In genomic region chr10:80388731-80389130, GRCm38 (mm10) we compare ENCODE assay signal across 9 mouse cellular contexts. TPM values are rescaled to one million over a fixed set of nuclear protein-coding genes. Genes with fewer than 3 reads are reported as not detected.
DNase-seq lines count a peak whose midpoint lies in the region; ATAC-seq and TF ChIP-seq lines count a peak whose summit lies in the region.
"Had no signal": no experiment of that assay in that cellular context is flagged by ENCODE, and none has a peak within 500 bp of the region (broad histone marks: within the 10 kb centered on the region; RNA-seq: fewer than 3 reads in every experiment).

No protein-coding gene starts in this region.

- H3K4me2 ChIP-seq in intestine, embryonic 14.5 days (ENCODE audit: low read length), result no peak overlapping the region; the same call in 1 of the 2 replicates
- no peak overlapping the region for H3K4me2 ChIP-seq in intestine, embryonic 16.5 days (ENCODE audit: low read depth, low read length)
- H3K4me2 ChIP-seq in stomach, embryonic 15.5 days, result peak overlapping the region; percentile 88; the same call in 1 of the 2 replicates
- H3K4me2 ChIP-seq in stomach, postnatal 0 days (replicated peaks; ENCODE audit: low read depth), result no peak overlapping the region
- H3K4me2 ChIP-seq in stomach, embryonic 16.5 days (ENCODE audit: low read depth, low read length), result no peak overlapping the region

- no peak for TF ChIP-seq EP300 in stomach, postnatal 0 days (optimal IDR thresholded peaks at IDR 0.05)

- H3K4me1 ChIP-seq in intestine, embryonic 14.5 days (replicated peaks; ENCODE audit: control insufficient read depth, insufficient read depth, low read length), result peaks cover 28% of the 10 kb centered on the region
- H3K4me1 ChIP-seq in intestine, embryonic 16.5 days (ENCODE audit: control insufficient read depth, insufficient read depth, low read length), result peaks cover 38% of the 10 kb centered on the region
- peaks cover 31% of the 10 kb centered on the region for H3K4me1 ChIP-seq in stomach, embryonic 15.5 days
- peaks cover 12% of the 10 kb centered on the region; the same call in 1 of the 2 replicates for H3K4me1 ChIP-seq in stomach, postnatal 0 days (replicated peaks; ENCODE audit: control insufficient read depth, insufficient read depth)
- H3K4me1 ChIP-seq in stomach, embryonic 16.5 days (ENCODE audit: control insufficient read depth, insufficient read depth, low read length), result peaks cover 25% of the 10 kb centered on the region

- no peak for ATAC-seq in cerebellum, adult (ENCODE audit: insufficient number of reproducible peaks, low FRiP score, low TSS enrichment)
- ATAC-seq in intestine, embryonic 14.5 days (replicated peaks; ENCODE audit: low FRiP score, low TSS enrichment, low read depth), result no peak
- no peak for ATAC-seq in intestine, embryonic 16.5 days
- ATAC-seq in stomach, embryonic 15.5 days (ENCODE audit: insufficient read depth, low FRiP score, low read depth), result no peak
- ATAC-seq in stomach, postnatal 0 days (ENCODE audit: low FRiP score, low TSS enrichment), result no peak
- ATAC-seq in stomach, embryonic 16.5 days (ENCODE audit: insufficient read depth, low FRiP score), result no peak

- H3K4me3 ChIP-seq in intestine, embryonic 14.5 days (ENCODE audit: low read depth, low read length), result no peak overlapping the region; the same call in 1 of the 2 replicates
- H3K4me3 ChIP-seq in intestine, embryonic 16.5 days (ENCODE audit: low read length), result no peak overlapping the region; the same call in 1 of the 2 replicates
- H3K4me3 ChIP-seq in stomach, embryonic 15.5 days (replicated peaks), result 0 out of 2 replicates have a peak overlapping the region, but pooled peaks have one; percentile 87
- no peak overlapping the region for H3K4me3 ChIP-seq in stomach, postnatal 0 days (ENCODE audit: low read depth, low read length)
- H3K4me3 ChIP-seq in stomach, embryonic 16.5 days (replicated peaks; ENCODE audit: low read length), result no peak overlapping the region

- peak; percentile 67 for DNase-seq in cerebellum, adult 9-11 months
- DNase-seq in intestine, embryonic 14.5 days (ENCODE audit: low spot score), result no peak
- DNase-seq in stomach, postnatal 0 days (ENCODE audit: low spot score), result no peak
- DNase-seq in cerebellum, postnatal 36 days, result no peak
- DNase-seq: cerebellum, postnatal 10 days had no signal

- no peaks in the 10 kb centered on the region for H3K27me3 ChIP-seq in intestine, embryonic 14.5 days (replicated peaks; ENCODE audit: control insufficient read depth, insufficient read depth, low read length)
- no peaks in the 10 kb centered on the region for H3K27me3 ChIP-seq in intestine, embryonic 16.5 days (replicated peaks; ENCODE audit: control insufficient read depth, insufficient read depth, low read length)
- no peaks in the 10 kb centered on the region for H3K27me3 ChIP-seq in stomach, embryonic 15.5 days (replicated peaks)
- no peaks in the 10 kb centered on the region for H3K27me3 ChIP-seq in stomach, postnatal 0 days (ENCODE audit: control insufficient read depth, insufficient read depth, low read length)
- H3K27me3 ChIP-seq in stomach, embryonic 16.5 days (ENCODE audit: control insufficient read depth, insufficient read depth, low read length), result no peaks in the 10 kb centered on the region

- H3K36me3 ChIP-seq in intestine, embryonic 14.5 days (ENCODE audit: control insufficient read depth, insufficient read depth, low read length), result peaks cover 39% of the 10 kb centered on the region
- peaks cover 21% of the 10 kb centered on the region for H3K36me3 ChIP-seq in intestine, embryonic 16.5 days (ENCODE audit: control insufficient read depth, insufficient read depth, low read length)
- peaks cover 25% of the 10 kb centered on the region for H3K36me3 ChIP-seq in stomach, embryonic 15.5 days
- peaks cover 11% of the 10 kb centered on the region for H3K36me3 ChIP-seq in stomach, postnatal 0 days (ENCODE audit: control insufficient read depth, insufficient read depth, low read length)
- H3K36me3 ChIP-seq in stomach, embryonic 16.5 days (ENCODE audit: control insufficient read depth, insufficient read depth, low read length), result peaks cover 19% of the 10 kb centered on the region

- H3K27ac ChIP-seq in intestine, embryonic 14.5 days (ENCODE audit: low read depth), result peak overlapping the region; percentile 34
- no peak overlapping the region; the same call in 1 of the 2 replicates for H3K27ac ChIP-seq in intestine, embryonic 16.5 days (ENCODE audit: low read length)
- peak overlapping the region; percentile 7; the same call in 1 of the 2 replicates for H3K27ac ChIP-seq in stomach, embryonic 15.5 days
- H3K27ac ChIP-seq in stomach, postnatal 0 days (replicated peaks), result no peak overlapping the region
- H3K27ac ChIP-seq in stomach, embryonic 16.5 days (ENCODE audit: low read length), result no peak overlapping the region

- 21% methylated on average over 2 of the region's 2 CpGs for WGBS in intestine, embryonic 14.5 days
- WGBS in intestine, embryonic 16.5 days, result 16% methylated on average over 2 of the region's 2 CpGs
- 25% methylated on average over 2 of the region's 2 CpGs for WGBS in stomach, embryonic 15.5 days
- WGBS in stomach, postnatal 0 days, result 29% methylated on average over 2 of the region's 2 CpGs
- WGBS in stomach, embryonic 16.5 days, result 29% methylated on average over 2 of the region's 2 CpGs

- no peak overlapping the region; the same call in 1 of the 2 replicates for H3K9ac ChIP-seq in intestine, embryonic 14.5 days (ENCODE audit: low read length)
- no peak overlapping the region for H3K9ac ChIP-seq in intestine, embryonic 16.5 days (ENCODE audit: low read depth, low read length)
- no peak overlapping the region for H3K9ac ChIP-seq in stomach, embryonic 15.5 days
- H3K9ac ChIP-seq in stomach, postnatal 0 days (ENCODE audit: low read length), result no peak overlapping the region
- H3K9ac ChIP-seq in stomach, embryonic 16.5 days (ENCODE audit: low read length), result peak overlapping the region; percentile 81; the same call in 1 of the 2 replicates

- TF ChIP-seq CTCF in stomach, postnatal 0 days (IDR thresholded peaks at IDR 0.05; ENCODE audit: low read depth), result no peak

- H3K9me3 ChIP-seq in intestine, embryonic 14.5 days (ENCODE audit: control insufficient read depth, low read length), result no peaks in the 10 kb centered on the region
- H3K9me3 ChIP-seq in intestine, embryonic 16.5 days (ENCODE audit: control insufficient read depth, low read length), result no peaks in the 10 kb centered on the region
- no peaks in the 10 kb centered on the region for H3K9me3 ChIP-seq in stomach, embryonic 15.5 days
- H3K9me3 ChIP-seq in stomach, postnatal 0 days (ENCODE audit: control insufficient read depth, low read length), result no peaks in the 10 kb centered on the region
- H3K9me3 ChIP-seq in stomach, embryonic 16.5 days (replicated peaks; ENCODE audit: control insufficient read depth, low read length), result no peaks in the 10 kb centered on the region

RNA-seq across cellular contexts. Expression of gene Mex3d, which starts 1.3 kb away (rescaled TPM):
- 5.3 and 6.7 TPM in 2 replicates for polyA plus RNA-seq in intestine, embryonic 14.5 days (2014; fragmentation: Nextera tagmentation; extraction: Ambion mirVana)
- polyA plus RNA-seq in intestine, embryonic 16.5 days (2015; fragmentation: Nextera tagmentation; extraction: Ambion mirVana), result 1.9 and 2.7 TPM in 2 replicates
- 7.8 and 8.7 TPM in 2 replicates for polyA plus RNA-seq in stomach, embryonic 15.5 days (2015; fragmentation: Nextera tagmentation; extraction: Ambion mirVana)
- 4.1 and 4.5 TPM in 2 replicates for polyA plus RNA-seq in stomach, postnatal 0 days (2015; fragmentation: Nextera tagmentation; extraction: Ambion mirVana)
- polyA plus RNA-seq in stomach, embryonic 16.5 days (2015; fragmentation: Nextera tagmentation; extraction: Ambion mirVana), result 3.0 and 4.1 TPM in 2 replicates

RNA-seq across cellular contexts. Expression of gene Mbd3, which starts 10.6 kb away (rescaled TPM):
- polyA plus RNA-seq in intestine, embryonic 14.5 days (2014; fragmentation: Nextera tagmentation; extraction: Ambion mirVana), result 203 and 206 TPM in 2 replicates
- 133 and 144 TPM in 2 replicates for polyA plus RNA-seq in intestine, embryonic 16.5 days (2015; fragmentation: Nextera tagmentation; extraction: Ambion mirVana)
- 204 and 216 TPM in 2 replicates for polyA plus RNA-seq in stomach, embryonic 15.5 days (2015; fragmentation: Nextera tagmentation; extraction: Ambion mirVana)
- 81.1 and 82.9 TPM in 2 replicates for polyA plus RNA-seq in stomach, postnatal 0 days (2015; fragmentation: Nextera tagmentation; extraction: Ambion mirVana)
- 131 and 139 TPM in 2 replicates for polyA plus RNA-seq in stomach, embryonic 16.5 days (2015; fragmentation: Nextera tagmentation; extraction: Ambion mirVana)

RNA-seq across cellular contexts. Expression of gene Uqcr11, which starts 17.9 kb away (rescaled TPM):
- polyA plus RNA-seq in intestine, embryonic 14.5 days (2014; fragmentation: Nextera tagmentation; extraction: Ambion mirVana), result 941 and 1,108 TPM in 2 replicates
- polyA plus RNA-seq in intestine, embryonic 16.5 days (2015; fragmentation: Nextera tagmentation; extraction: Ambion mirVana), result 1,179 and 1,252 TPM in 2 replicates
- polyA plus RNA-seq in stomach, embryonic 15.5 days (2015; fragmentation: Nextera tagmentation; extraction: Ambion mirVana), result 724 and 753 TPM in 2 replicates
- polyA plus RNA-seq in stomach, postnatal 0 days (2015; fragmentation: Nextera tagmentation; extraction: Ambion mirVana), result 859 and 899 TPM in 2 replicates
- 669 and 707 TPM in 2 replicates for polyA plus RNA-seq in stomach, embryonic 16.5 days (2015; fragmentation: Nextera tagmentation; extraction: Ambion mirVana)

RNA-seq across cellular contexts. Expression of gene Plk5, which starts 32.5 kb away (rescaled TPM):
- polyA plus RNA-seq in intestine, embryonic 14.5 days (2014; fragmentation: Nextera tagmentation; extraction: Ambion mirVana), result 0.22 and 0.32 TPM in 2 replicates
- polyA plus RNA-seq in intestine, embryonic 16.5 days (2015; fragmentation: Nextera tagmentation; extraction: Ambion mirVana), result 0.39 and 0.64 TPM in 2 replicates
- 0.30 and 0.67 TPM in 2 replicates for polyA plus RNA-seq in stomach, embryonic 15.5 days (2015; fragmentation: Nextera tagmentation; extraction: Ambion mirVana)
- polyA plus RNA-seq in stomach, postnatal 0 days (2015; fragmentation: Nextera tagmentation; extraction: Ambion mirVana), result 0.07 TPM in 2 replicates
- 0.14 and 0.61 TPM in 2 replicates for polyA plus RNA-seq in stomach, embryonic 16.5 days (2015; fragmentation: Nextera tagmentation; extraction: Ambion mirVana)

RNA-seq across cellular contexts. Expression of gene Adamtsl5, which starts 40.5 kb away (rescaled TPM):
- polyA plus RNA-seq in intestine, embryonic 14.5 days (2014; fragmentation: Nextera tagmentation; extraction: Ambion mirVana), result 8.1 and 8.7 TPM in 2 replicates
- polyA plus RNA-seq in intestine, embryonic 16.5 days (2015; fragmentation: Nextera tagmentation; extraction: Ambion mirVana), result 28.2 and 37.2 TPM in 2 replicates
- polyA plus RNA-seq in stomach, embryonic 15.5 days (2015; fragmentation: Nextera tagmentation; extraction: Ambion mirVana), result 13.7 and 17.0 TPM in 2 replicates
- polyA plus RNA-seq in stomach, postnatal 0 days (2015; fragmentation: Nextera tagmentation; extraction: Ambion mirVana), result 12.2 and 12.8 TPM in 2 replicates
- 22.0 and 24.0 TPM in 2 replicates for polyA plus RNA-seq in stomach, embryonic 16.5 days (2015; fragmentation: Nextera tagmentation; extraction: Ambion mirVana)

Comparison
In these comparisons a context has a peak if more than half of its experiments do, and no peak if none do; other contexts are left out.
1. H3K27ac ChIP-seq: peak in intestine, embryonic 14.5 days (single experiment) and stomach, embryonic 15.5 days (single experiment); none in intestine, embryonic 16.5 days (single experiment), stomach, postnatal 0 days (single experiment) and stomach, embryonic 16.5 days (single experiment).